ENCODE assay signal across 8 mouse cellular contexts in genomic region chr17:72976258-72977231, GRCm38 (mm10). TPM values are rescaled to one million over a fixed set of nuclear protein-coding genes. Genes with fewer than 3 reads are reported as not detected.
DNase-seq lines count a peak whose midpoint lies in the region; ATAC-seq and TF ChIP-seq lines count a peak whose summit lies in the region.

No protein-coding gene starts in this region.

- TF ChIP-seq POLR2A in cerebellum, adult 2 months (IDR thresholded peaks at IDR 0.05; ENCODE audit: borderline replicate concordance, insufficient read depth, low read length), result no peak
- TF ChIP-seq POLR2A in heart, adult 2 months (IDR thresholded peaks at IDR 0.05; ENCODE audit: insufficient read depth, low read depth, low read length), result no peak

- TF ChIP-seq CTCF in cerebellum, adult 2 months (IDR thresholded peaks at IDR 0.05; ENCODE audit: borderline replicate concordance, insufficient read depth, low read depth, low read length), result no peak
- TF ChIP-seq CTCF in heart, adult 2 months (IDR thresholded peaks at IDR 0.05), result no peak

- H3K4me1 ChIP-seq in cerebellum, adult 2 months (ENCODE audit: control insufficient read depth, insufficient read depth, low read length), result no peaks in the 10 kb centered on the region
- peaks cover 11% of the 10 kb centered on the region for H3K4me1 ChIP-seq in heart, adult 2 months (ENCODE audit: control insufficient read depth, insufficient read depth, low read length)
- H3K4me1 ChIP-seq in hindbrain, embryonic 13.5 days (replicated peaks), result no peaks in the 10 kb centered on the region

- no peak overlapping the region for H3K9ac ChIP-seq in heart, adult 2 months (ENCODE audit: low read depth, low read length)
- no peak overlapping the region for H3K9ac ChIP-seq in hindbrain, embryonic 13.5 days

- intact Hi-C loops in heart, adult 2 months (cut with DNase I), result loop anchor here (1.0 to 5.0 kb wide), 4 partner anchors 46 to 251 kb away; no protein-coding TSS in a partner anchor
- intact Hi-C loops in left cerebral cortex, postnatal 4 days (cut with DNase I), result no loop called here

- ATAC-seq in megakaryocyte-erythroid progenitor cell, adult 5-6 weeks (replicated peaks; ENCODE audit: low FRiP score, low TSS enrichment, poor library complexity, severe bottlenecking), result peak; percentile 58
- ATAC-seq in hindbrain, embryonic 13.5 days (ENCODE audit: low FRiP score), result no peak

- H3K9me3 ChIP-seq in hindbrain, embryonic 13.5 days, result no peaks in the 10 kb centered on the region

- no peak overlapping the region for H3K27ac ChIP-seq in cerebellum, adult 2 months (ENCODE audit: insufficient read depth, low read length)
- H3K27ac ChIP-seq in heart, adult 2 months, result peak overlapping the region; percentile 78
- H3K27ac ChIP-seq in hindbrain, embryonic 13.5 days, result no peak overlapping the region

- no peak overlapping the region for H3K4me3 ChIP-seq in cerebellum, adult 2 months (replicated peaks; ENCODE audit: insufficient read depth, low read depth, low read length)
- no peak overlapping the region for H3K4me3 ChIP-seq in heart, adult 2 months
- H3K4me3 ChIP-seq in hindbrain, embryonic 13.5 days, result no peak overlapping the region

- peak; percentile 10 to 25 for DNase-seq in cerebellum, postnatal 14 days
- no peak for DNase-seq in cerebellum, adult 2 months
- DNase-seq in heart, adult 2 months, result peak; percentile 65 to 82
- peak; percentile 17 for DNase-seq in liver
- no peak for DNase-seq in left cerebral cortex, postnatal 4 days
- no peak for DNase-seq in right cerebral cortex, postnatal 14 days

- H3K27me3 ChIP-seq in cerebellum, adult 2 months (ENCODE audit: control insufficient read depth, insufficient read depth, low read length), result no peaks in the 10 kb centered on the region
- no peaks in the 10 kb centered on the region for H3K27me3 ChIP-seq in heart, adult 2 months (ENCODE audit: control insufficient read depth, insufficient read depth, low read length)
- H3K27me3 ChIP-seq in hindbrain, embryonic 13.5 days, result no peaks in the 10 kb centered on the region

- WGBS in cerebellum, adult 2 months, result 60% methylated on average over 11 of the region's 11 CpGs
- WGBS in heart, adult 2 months, result 35% methylated on average over 11 of the region's 11 CpGs
- 90% methylated on average over 11 of the region's 11 CpGs for WGBS in hindbrain, embryonic 13.5 days

- no peaks in the 10 kb centered on the region for H3K36me3 ChIP-seq in heart, adult 2 months (ENCODE audit: control insufficient read depth, insufficient read depth, low read length)
- no peaks in the 10 kb centered on the region for H3K36me3 ChIP-seq in hindbrain, embryonic 13.5 days

- no peak overlapping the region for H3K4me2 ChIP-seq in hindbrain, embryonic 13.5 days

- TF ChIP-seq EP300 in heart, adult 2 months (IDR thresholded peaks at IDR 0.05; ENCODE audit: insufficient read depth, low read depth, low read length), result peak; percentile 88

- no peaks in the 10 kb centered on the region for H3K79me2 ChIP-seq in heart, adult 2 months (replicated peaks; ENCODE audit: control insufficient read depth, insufficient read depth, low read length)

RNA-seq across cellular contexts. Expression of gene Lbh, which starts 58.4 kb away (rescaled TPM):
- 42.9 and 50.2 TPM in 2 replicates for polyA plus RNA-seq in cerebellum, adult 2 months (2012; rRNA removed)
- 100 to 1,000 TPM; 354 to 451 TPM for total RNA-seq in heart, adult 2 months (2021)
- 522 and 708 TPM in 2 replicates for polyA plus RNA-seq in heart, adult 2 months (2012; rRNA removed)
- total RNA-seq in megakaryocyte-erythroid progenitor cell, adult 5-6 weeks (2014; fragmentation: Nextera tagmentation), result 5.4 and 7.4 TPM in 2 replicates
- 3.9 and 4.4 TPM in 2 replicates for total RNA-seq in megakaryocyte-erythroid progenitor cell, adult 5-6 weeks (2017)
- 10 to 100 TPM; 54.3 to 54.9 TPM for total RNA-seq in left cerebral cortex, postnatal 4 days (2021)
- polyA plus RNA-seq in hindbrain, embryonic 13.5 days (2015; fragmentation: Nextera tagmentation; extraction: Ambion mirVana), result 7.0 and 8.5 TPM in 2 replicates

Comparison
In these comparisons a context has a peak if more than half of its experiments do, and no peak if none do; other contexts are left out.
1. DNase-seq: peak in cerebellum, postnatal 14 days (2 of 2), heart, adult 2 months (2 of 2) and liver (single experiment); none in cerebellum, adult 2 months (0 of 2), left cerebral cortex, postnatal 4 days (single experiment) and right cerebral cortex, postnatal 14 days (single experiment).
2. RNA of gene Lbh, which starts 58.4 kb away (total RNA-seq): 354 to 451 TPM in heart, adult 2 months and 54.3 to 54.9 TPM in left cerebral cortex, postnatal 4 days; 3.9 to 7.4 TPM in megakaryocyte-erythroid progenitor cell, adult 5-6 weeks; every median in the first group is over 4 times any median in the second.